Mouse (Mus musculus) yolk sac, embryonic 10.5 days (tissue): ENCODE data around the gene Slamf8.

Experiments used
- DNase-seq: peaks from one replicate; pipeline ENCODE4 v3.0.0-alpha.2; 2017; ENCODE audit warnings: low spot score

The Slamf8 gene

DNA sequence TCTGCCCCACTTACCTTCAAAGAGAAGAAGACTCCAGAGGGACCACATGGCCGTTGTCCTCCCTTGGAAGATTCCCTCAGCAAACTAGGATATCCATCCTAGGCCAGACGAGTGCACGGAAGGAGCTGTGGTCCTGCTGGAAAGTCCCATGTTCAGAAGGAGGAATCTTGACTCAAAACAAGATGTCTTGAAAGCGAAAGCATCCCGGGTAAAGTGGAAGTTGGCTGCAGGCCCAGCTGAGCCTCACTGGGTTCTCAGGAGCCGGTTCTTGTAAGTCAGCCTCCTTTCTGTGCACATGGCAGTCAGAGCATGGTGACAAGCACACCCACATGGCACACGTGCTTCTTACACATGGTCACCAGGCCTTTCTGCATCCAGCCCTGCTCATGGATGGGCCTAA, at the start of gene Slamf8:
Slamf8 (minus strand) TSS at position 184 of the 400 bp plus-strand sequence.
- DNase-seq = no peak

DNA sequence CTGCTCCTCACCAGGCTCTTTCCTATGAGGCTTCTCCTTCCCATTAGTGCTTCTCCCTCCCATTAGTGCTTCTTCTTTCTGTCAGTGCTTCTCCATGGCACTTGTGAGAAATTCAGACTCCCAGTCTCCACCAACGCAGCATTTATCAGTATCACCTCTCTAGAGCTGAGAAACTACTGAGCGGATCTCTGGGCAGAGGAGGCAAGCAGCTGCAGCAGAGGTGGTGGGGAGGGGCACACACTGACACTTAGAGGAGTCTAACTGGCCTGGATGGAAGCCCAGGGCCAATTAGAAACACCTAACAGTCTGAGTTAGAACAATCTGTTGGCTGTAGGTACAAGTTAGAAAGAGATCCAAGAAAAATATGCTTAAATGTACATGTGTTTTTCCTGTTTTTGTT, 48.4 kb upstream of the Slamf8 start:
- no peak for DNase-seq

- DNase-seq = no peak
These were observed 47.4 kb upstream of the Slamf8 start for GRCm38 (mm10) chr1:172637801-172638200.

DNA sequence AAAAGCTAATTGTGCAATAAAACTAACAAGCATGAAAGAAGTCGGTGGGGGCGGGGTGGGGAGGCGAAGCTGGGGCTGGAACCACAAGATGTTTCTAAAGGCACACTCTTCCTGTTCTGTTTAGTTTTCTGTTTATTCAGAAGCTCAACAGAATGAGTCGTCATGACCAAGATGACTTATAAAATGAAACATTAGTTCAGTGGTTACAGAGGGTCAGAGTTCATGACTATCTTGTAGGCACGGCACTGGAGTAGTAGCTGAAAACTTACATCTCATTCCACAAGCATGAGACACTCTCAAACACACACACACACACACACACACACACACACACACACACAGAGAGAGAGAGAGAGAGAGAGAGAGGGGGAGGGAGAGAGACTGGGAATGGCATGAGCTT, 45.9 kb upstream of the Slamf8 start:
- no peak for DNase-seq

DNA sequence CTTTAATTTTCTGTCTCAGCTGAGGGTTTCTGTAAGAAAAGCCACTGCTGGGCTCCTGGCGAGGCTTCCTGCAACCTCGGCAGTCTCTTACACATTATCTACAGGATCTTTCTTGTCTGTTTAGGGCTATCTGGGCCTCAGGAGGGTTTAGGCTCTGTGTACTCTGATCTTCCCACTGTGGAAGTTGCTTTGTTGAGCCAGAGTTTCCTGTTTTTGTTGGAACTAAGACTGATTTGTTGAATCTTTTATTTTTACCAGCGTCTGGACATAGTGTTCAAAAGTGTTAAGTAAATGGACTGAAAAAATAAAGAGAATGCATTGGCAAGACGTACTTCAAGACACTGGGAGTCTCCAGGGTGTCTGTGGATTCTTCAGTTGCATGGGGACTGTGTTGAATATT, 44.9 kb upstream of the Slamf8 start:
- no peak for DNase-seq

GRCm38 (mm10) chr1:172634136-172634535, 43.8 kb upstream of the Slamf8 start:
- DNase-seq = no peak

GRCm38 (mm10) chr1:172632451-172633326, 42.3 kb upstream of the Slamf8 start, which contains the start of gene Dusp23:
Dusp23 (minus strand) TSS chr1:172632962.
- peak; percentile 97 for DNase-seq

DNA sequence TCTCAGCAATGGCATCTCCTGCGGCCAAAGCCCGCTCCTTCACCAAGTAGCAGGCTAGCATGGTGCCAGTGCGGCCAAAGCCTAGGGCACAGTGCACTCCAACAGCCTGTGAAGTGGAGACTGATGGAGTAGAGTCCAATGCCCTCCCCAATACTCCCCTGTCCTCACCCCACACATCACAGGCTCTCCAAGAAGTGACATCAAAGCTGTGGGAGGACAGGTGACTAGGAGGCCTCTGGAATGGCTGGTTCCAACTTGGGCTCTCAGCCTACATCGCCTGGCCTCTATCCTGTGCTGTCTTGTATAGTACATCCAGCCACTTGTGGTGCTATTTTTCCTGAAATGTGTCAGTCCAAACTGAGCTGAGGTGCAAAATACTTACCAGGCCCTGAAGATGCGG, 41.4 kb upstream of the Slamf8 start:
- no peak for DNase-seq

DNA sequence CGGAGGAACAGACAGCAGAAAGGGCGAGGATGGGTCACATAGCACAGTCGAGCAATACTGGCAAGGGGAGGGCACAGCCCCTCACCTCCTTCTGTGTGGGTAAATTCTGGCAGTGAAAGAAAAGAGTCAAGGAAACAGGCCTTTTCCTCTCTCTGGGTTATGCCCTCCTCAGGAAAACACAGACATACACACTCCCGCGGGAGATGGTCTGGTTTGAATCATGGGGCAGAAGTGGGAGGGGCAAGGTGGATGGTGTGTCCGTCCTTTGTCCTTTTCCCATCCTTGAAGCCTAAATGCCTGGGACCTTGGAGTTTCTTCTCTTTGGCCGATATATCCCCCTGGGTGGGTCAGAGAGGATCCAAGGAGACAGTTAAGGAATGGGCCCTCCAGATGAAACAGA, 39.5 kb upstream of the Slamf8 start:
- no peak for DNase-seq

- no peak for DNase-seq
These were observed 35.9 kb upstream of the Slamf8 start for GRCm38 (mm10) chr1:172626306-172626705.

DNA sequence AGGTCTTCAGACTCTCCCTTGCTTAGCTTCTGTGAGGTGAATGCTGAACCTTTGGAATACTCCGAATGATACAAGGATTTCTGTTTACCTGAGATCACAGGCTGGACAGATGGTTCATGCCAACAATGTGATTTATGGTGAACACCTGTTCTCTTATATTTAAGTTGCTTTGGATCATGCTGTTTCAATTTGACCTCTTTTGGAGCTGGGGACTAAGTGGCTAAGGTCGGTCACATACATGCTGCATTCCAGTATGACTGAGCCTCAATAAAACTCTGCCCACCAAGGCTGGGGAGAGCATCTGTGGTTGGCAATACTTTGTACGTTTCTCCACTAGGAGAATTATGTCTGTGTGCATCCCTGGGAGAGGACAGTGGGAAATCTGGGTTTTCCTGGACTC, 33.7 kb upstream of the Slamf8 start:
- no peak for DNase-seq

DNA sequence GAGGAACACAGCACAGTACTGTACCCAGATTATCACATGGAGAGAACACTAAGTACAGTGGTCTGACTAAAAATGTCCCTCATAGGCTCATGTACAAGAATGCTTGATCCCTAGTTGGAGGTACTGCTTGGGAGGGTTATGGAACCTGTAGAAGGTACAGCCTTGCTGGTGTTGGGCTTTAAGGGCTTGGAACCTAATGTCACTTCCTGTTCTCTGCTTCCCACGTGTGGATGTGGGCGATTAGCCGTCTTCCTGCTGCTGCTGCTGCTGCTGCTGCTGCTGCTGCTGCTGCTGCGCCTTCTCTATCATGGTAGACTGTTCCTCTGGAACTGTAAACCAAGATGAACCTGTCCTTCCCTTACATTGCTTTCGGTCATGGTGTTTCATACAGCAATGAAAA, 33.2 kb upstream of the Slamf8 start:
- DNase-seq = no peak

- DNase-seq = peak; percentile 32
These were observed 28.9 kb upstream of the Slamf8 start for GRCm38 (mm10) chr1:172619235-172619634.

GRCm38 (mm10) chr1:172618141-172618540, 27.8 kb upstream of the Slamf8 start:
- DNase-seq = no peak

DNA sequence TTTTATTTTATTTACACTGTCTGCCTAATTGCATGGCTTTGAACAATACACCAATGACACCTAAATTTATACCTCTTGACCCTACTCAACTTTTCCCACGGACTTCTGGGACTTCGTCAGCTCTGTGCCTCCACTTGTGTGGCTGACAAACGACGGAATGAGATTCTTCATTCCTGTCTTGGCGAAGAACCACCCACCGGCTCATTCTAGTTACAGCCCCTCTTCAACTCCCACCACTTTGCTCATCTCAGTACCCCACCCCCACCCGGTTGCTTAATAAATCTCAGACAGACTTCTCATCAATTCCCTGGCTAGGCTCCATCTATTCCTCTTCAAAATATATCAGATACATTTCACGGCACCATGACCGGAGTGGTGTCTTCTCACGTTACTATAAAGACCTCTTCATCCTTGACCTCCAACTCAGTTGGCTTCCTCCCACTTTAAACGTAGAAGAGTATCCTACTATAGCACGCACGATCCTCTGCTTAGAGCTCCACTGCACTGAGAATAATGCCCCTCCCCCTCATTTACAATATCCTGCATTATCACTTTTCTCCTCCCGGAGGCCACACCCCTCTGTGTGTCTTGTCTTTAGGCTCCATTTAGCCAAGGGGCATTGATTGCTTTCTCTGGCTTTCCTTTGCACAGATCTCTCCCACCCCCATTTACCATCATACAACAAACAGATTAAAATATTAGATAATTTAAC, 27.2 kb upstream of the Slamf8 start:
- DNase-seq = no peak

DNA sequence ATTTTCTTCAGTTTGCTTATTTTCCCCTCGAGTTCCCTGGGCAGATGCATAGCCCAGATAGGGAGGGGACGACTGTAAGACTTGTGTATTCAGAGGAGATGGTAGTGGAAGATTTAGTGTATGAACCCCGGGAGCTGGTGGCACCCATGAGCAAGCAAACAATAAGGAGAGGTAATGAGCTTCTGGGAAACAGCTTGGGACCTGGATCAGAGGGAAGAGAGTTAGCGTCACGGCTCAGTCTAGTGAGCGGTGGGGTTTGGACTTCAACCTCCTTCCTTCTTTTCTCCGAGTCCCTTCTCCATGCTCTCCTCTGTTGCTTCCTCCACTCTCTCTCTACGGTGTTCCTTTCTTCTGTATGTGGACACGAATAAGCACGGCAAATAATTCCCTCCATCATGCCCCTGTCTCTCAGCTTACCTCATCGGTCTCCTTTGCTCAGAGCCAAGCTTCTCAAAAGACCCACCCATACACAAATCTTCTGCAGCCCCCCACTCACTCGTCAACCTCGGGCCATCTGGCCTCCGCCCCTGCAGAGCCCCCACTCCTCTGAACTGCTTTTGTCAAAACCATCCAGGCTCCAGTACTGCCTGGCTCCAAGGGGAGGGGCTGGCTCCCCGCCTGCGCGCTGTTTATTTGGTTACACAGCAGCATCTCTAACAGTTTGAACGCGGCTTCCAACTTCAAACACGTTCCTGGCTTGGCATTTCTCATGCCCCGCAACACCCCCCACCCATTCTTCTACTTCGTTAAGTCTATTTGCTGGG, 26.4 kb upstream of the Slamf8 start:
- DNase-seq = no peak

DNA sequence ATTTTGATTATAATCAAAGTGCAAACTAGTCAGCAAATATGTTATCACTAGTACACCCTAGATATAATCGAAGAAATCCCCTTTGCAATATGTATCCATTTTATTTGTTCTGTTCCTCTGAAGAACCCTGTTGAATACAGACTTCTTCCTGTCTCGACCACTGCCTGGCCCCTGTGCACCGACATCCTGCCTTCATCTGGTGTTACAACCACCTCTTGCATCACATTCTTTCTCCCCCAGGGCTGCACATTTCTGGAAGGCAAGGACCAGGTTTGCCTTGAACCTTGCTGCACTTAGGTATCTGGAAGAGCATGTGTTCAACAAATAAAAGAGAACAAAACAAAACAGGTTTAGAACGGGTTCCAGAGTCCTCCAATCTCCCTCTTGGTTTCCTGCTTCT, 25.0 kb upstream of the Slamf8 start:
- no peak for DNase-seq

GRCm38 (mm10) chr1:172614654-172615053, 24.3 kb upstream of the Slamf8 start:
- no peak for DNase-seq

GRCm38 (mm10) chr1:172612745-172613144, 22.4 kb upstream of the Slamf8 start:
- DNase-seq = no peak

DNA sequence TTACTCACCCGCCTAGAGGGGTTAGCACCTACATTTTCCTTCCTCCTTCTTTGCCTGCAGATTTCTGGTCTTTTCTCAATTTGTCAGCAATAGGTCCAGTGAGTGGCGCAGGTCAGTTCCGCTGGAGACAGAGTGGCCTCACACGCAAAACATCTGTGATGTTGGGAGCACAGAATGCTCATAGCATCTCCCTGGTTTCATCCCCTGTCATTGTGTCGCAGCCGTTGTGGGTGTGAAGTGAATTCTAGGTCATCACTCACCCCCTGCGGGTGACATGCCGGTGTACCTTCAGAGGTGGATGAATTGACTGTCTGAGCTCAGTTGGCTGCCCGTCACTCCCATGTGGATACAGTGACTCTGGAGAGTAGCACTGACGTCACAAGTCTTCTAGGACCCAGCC, 20.9 kb upstream of the Slamf8 start:
- no peak for DNase-seq

GRCm38 (mm10) chr1:172602326-172602725, 12.0 kb upstream of the Slamf8 start, which contains the start of gene Fcrl6:
Fcrl6 (minus strand) TSS chr1:172602551.
- DNase-seq = no peak

GRCm38 (mm10) chr1:172594495-172594894, 4.1 kb upstream of the Slamf8 start:
- DNase-seq = no peak

GRCm38 (mm10) chr1:172593956-172594355, 3.6 kb upstream of the Slamf8 start:
- DNase-seq = no peak
